Mouse (Mus musculus) R1 (cell line): ENCODE measurements at regions not wholly inside any gene's neighbourhood (a gene's known extent, or its start where the extent isn't known, plus 50 kb on each side); places are given as distances from the start of the nearest gene placed in this dataset.

Experiments used
- DNase-seq: peaks from one replicate; pipeline ENCODE4 v3.0.0-alpha.2; 2018; ENCODE audit warnings: low read depth, low spot score

GRCm38 (mm10) chr13:88459474-88460173, 361.6 kb upstream of the Edil3 start:
- DNase-seq, result no peak

GRCm38 (mm10) chr13:88490104-88490503, 331.2 kb upstream of the Edil3 start:
- DNase-seq, result peak; percentile 13

GRCm38 (mm10) chr13:88510850-88511554, 310.3 kb upstream of the Edil3 start:
- DNase-seq, result no peak

- DNase-seq, result no peak
Observed at GRCm38 (mm10) chr13:88534796-88535195, 286.5 kb upstream of the Edil3 start.

GRCm38 (mm10) chr13:88554504-88554903, 266.8 kb upstream of the Edil3 start:
- DNase-seq, result no peak

- no peak for DNase-seq
Observed at GRCm38 (mm10) chr13:88564978-88565377, 256.3 kb upstream of the Edil3 start.

GRCm38 (mm10) chr13:88602244-88602643, 219.0 kb upstream of the Edil3 start:
- no peak for DNase-seq

GRCm38 (mm10) chr13:88610610-88611009, 210.7 kb upstream of the Edil3 start:
- no peak for DNase-seq

- peak; percentile 17 for DNase-seq
Observed at GRCm38 (mm10) chr13:88613231-88613630, 208.0 kb upstream of the Edil3 start.

GRCm38 (mm10) chr13:88650135-88650534, 171.1 kb upstream of the Edil3 start:
- DNase-seq, result no peak

- DNase-seq, result no peak
Observed at GRCm38 (mm10) chr13:88651036-88651435, 170.2 kb upstream of the Edil3 start.

GRCm38 (mm10) chr13:88655030-88655429, 166.2 kb upstream of the Edil3 start:
- DNase-seq, result no peak

GRCm38 (mm10) chr13:88675835-88676234, 145.4 kb upstream of the Edil3 start:
- DNase-seq, result no peak

GRCm38 (mm10) chr13:88704526-88704925, 116.7 kb upstream of the Edil3 start:
- no peak for DNase-seq

GRCm38 (mm10) chr13:88729626-88730025, 91.6 kb upstream of the Edil3 start:
- peak; percentile 54 for DNase-seq

GRCm38 (mm10) chr13:88749916-88750315, 71.4 kb upstream of the Edil3 start:
- DNase-seq, result no peak
